Mouse (Mus musculus): ENCODE measurements around the gene Chfr. TPM values are rescaled to one million over a fixed set of nuclear protein-coding genes. Genes with fewer than 3 reads are reported as not detected.
A peak's percentile ranks its signal among the peaks of the same experiment; 100 is the strongest.

Gene Chfr
- total and polyA plus RNA-seq, 3 experiments: 11.3 to 16.2 (median 14.5) TPM

DNA sequence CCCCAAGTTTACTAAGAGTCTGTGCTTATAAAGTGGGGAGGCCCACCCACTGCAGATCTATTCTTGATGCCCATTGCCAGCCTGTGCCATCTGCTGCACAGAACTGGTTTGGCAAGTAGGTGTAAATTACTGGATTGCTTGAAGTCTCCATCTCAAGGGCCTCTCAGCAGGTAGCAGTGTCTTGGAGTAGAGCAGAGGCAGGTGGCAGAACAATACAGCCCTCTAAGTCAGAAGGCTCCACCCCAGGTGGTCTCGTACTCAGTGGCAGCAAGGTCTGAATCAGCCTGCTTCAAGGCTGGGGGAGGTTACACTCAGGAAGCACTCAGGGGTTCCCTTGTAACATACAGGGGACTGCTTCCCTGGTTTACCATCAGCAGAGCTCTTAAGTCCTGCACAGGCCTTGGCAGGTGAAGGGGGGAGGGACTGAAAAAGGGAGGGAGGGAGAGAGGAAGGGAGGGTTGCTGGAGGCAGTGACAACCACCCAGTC lies 36.6 kb upstream of the Chfr start:
- H3K27me3 ChIP-seq (ENCODE audit: control insufficient read depth, insufficient read depth, low read length): peaks cover 2% of the 10 kb centered on the region; the same call in 1 of the 2 replicates
- H3K36me3 ChIP-seq (ENCODE audit: control insufficient read depth, insufficient read depth, low read length): no peaks in the 10 kb centered on the region
- no peak overlapping the region for H3K4me3 ChIP-seq
- no peak overlapping the region for H3K9ac ChIP-seq (ENCODE audit: low read depth, low read length)
- intact Hi-C loops (cut with DNase I): no loop called here
- H3K4me1 ChIP-seq (ENCODE audit: control insufficient read depth, insufficient read depth, low read length): peaks cover 2% of the 10 kb centered on the region
- no peaks in the 10 kb centered on the region for H3K79me2 ChIP-seq (replicated peaks; ENCODE audit: control insufficient read depth, insufficient read depth, low read length)
- no peak overlapping the region for H3K27ac ChIP-seq
- DNase-seq: no peak
- TF ChIP-seq EP300 (IDR thresholded peaks at IDR 0.05; ENCODE audit: insufficient read depth, low read depth, low read length) (no peak), POLR2A (IDR thresholded peaks at IDR 0.05; ENCODE audit: insufficient read depth, low read depth, low read length) (no peak), CTCF (IDR thresholded peaks at IDR 0.05) (no peak)
- WGBS: 65% methylated on average over 1 of the region's 1 CpGs

DNA sequence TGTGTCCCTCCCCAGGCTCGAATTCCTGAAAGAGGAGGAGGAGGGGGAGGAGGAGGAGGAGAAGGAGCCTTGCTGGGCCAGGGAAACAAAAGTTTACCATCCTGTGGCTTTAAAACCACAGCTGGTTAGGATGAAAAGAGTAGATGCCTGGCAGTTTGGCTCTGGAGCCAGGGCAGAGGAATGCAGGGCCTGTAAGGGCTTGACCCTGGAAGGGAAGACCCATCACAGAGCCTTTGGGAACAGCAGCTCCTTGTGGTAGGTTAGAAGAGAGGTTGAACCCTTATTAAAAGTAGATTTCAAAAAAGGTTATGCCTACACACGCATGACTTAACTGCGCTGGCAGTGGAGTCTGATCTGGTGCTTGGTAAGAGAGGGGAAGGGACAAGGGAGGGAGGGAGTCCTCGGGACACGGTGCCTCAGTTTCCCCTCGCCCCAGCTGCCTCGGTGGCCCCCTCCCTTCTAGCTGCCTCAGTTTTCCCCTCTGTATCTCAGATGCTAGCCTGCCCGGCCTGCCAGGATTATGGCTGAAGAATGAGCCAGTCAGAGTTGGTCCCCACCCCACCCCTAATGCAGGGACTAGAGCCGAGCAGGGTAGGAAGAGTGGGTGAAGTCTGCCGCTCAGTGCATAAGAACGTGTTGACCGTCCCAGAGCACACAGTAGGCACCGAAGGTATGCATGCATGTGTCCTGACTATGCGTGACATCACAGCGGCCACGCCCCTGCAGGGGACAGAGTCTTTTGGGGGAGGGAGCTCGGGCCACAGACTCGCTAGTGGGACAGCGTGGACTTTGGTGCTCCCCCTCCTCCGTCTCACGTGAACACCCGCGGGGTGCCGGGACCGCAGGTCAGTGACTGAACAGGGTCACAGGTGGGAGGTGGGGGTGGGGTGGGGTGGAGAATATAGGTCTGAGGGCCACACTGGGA lies 35.7 kb upstream of the Chfr start, which contains the start of gene Plcxd1:
Plcxd1 (plus strand) TSS at position 314 of the 925 bp plus-strand sequence.
- peaks cover 2% of the 10 kb centered on the region for H3K4me1 ChIP-seq (ENCODE audit: control insufficient read depth, insufficient read depth, low read length)
- H3K9ac ChIP-seq (ENCODE audit: low read depth, low read length): no peak within 1 kb of the TSS
- TF ChIP-seq POLR2A (IDR thresholded peaks at IDR 0.05; ENCODE audit: insufficient read depth, low read depth, low read length) (no peak), EP300 (IDR thresholded peaks at IDR 0.05; ENCODE audit: insufficient read depth, low read depth, low read length) (no peak), CTCF (IDR thresholded peaks at IDR 0.05) (no peak)
- no peak within 1 kb of the TSS for H3K4me3 ChIP-seq
- intact Hi-C loops (cut with DNase I): loop anchor here (10.0 kb wide), 1 partner anchor 175 kb away; the partner anchor contains the start of gene Gm15446
- no peak within 1 kb of the TSS for H3K27ac ChIP-seq
- no peak for DNase-seq
- peaks cover 2% of the 10 kb centered on the region; the same call in 1 of the 2 replicates for H3K27me3 ChIP-seq (ENCODE audit: control insufficient read depth, insufficient read depth, low read length)
- WGBS: 16% methylated on average over 25 of the region's 25 CpGs
- H3K36me3 ChIP-seq (ENCODE audit: control insufficient read depth, insufficient read depth, low read length): no peaks in the 10 kb centered on the region
- no peaks in the 10 kb centered on the region for H3K79me2 ChIP-seq (replicated peaks; ENCODE audit: control insufficient read depth, insufficient read depth, low read length)

DNA sequence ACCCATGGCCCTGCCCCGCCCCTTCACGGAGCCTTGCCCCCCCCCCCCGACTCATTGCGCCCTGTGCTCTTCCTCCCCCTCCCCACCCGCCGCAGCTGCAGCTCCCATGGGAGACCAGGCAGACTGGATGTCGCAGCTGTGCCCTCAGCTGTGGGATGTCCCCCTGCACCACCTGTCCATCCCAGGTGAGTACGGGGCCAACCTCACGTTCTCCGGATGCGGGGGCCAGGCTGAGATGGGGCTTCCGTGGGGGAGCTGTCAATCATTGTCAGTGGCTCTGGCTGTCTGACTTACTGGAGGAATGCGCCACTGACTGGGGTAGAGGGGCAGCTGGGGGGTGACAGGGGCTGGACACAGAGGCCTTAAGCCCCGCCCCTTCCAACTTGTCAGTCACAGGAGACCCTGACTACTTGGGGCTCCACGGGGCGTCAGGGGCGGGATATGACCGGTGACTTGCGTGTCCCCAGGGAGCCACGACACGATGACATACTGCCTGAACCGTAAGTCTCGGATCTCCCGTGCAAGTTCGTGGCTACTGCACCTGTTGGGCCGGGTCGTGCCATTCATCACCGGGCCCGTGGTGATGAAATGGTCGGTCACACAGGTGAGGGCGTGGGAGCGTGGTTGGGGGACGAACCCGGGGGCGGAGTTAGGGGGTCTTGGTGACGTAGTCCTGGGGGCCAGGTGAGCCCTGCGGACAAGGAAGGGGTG lies 34.6 kb upstream of the Chfr start:
- intact Hi-C loops (cut with DNase I): loop anchor here (10.0 kb wide), 1 partner anchor 176 kb away; the partner anchor contains the start of gene Gm15446
- WGBS: under 1% methylated on average over 37 of the region's 37 CpGs
- 0 out of 2 replicates have a peak overlapping the region, but pooled peaks have one; percentile 7 for H3K9ac ChIP-seq (ENCODE audit: low read depth, low read length)

DNA sequence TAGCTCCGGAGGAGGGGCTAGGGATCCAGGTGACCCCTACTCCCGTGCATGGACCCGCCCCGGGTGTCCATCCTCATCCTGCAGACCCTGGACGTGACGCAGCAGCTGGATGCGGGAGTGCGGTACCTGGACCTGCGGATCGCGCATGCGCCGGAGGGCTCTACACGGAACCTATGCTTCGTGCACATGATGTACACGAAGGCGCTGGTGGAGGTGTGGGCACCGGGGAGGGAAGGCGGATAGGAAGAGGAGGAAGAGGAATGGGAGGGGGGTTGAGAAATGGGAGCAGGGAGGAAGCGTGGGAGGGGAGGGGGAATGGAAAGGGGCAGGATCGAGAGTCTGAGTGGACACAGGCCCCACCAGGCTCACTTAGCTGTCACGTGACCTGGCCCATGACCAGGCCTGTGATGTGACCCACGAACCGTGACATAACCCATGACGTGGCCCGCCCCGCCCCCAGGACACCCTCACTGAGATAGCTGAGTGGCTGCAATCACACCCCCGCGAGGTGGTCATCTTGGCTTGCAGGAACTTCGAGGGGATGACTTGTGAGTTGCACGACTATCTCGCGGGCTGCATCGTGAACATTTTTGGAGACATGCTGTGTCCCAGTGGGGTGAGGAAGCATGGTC lies 33.8 kb upstream of the Chfr start:
- H3K9ac ChIP-seq (ENCODE audit: low read depth, low read length): 0 out of 2 replicates have a peak overlapping the region, but pooled peaks have one; percentile 1
- WGBS: 8% methylated on average over 34 of the region's 34 CpGs
- TF ChIP-seq POLR2A (IDR thresholded peaks at IDR 0.05; ENCODE audit: insufficient read depth, low read depth, low read length): no peak
- TF ChIP-seq CTCF (IDR thresholded peaks at IDR 0.05): no peak
- no peak for TF ChIP-seq EP300 (IDR thresholded peaks at IDR 0.05; ENCODE audit: insufficient read depth, low read depth, low read length)
- H3K36me3 ChIP-seq (ENCODE audit: control insufficient read depth, insufficient read depth, low read length): no peaks in the 10 kb centered on the region
- no peak for DNase-seq
- H3K27me3 ChIP-seq (ENCODE audit: control insufficient read depth, insufficient read depth, low read length): peaks cover 2% of the 10 kb centered on the region; the same call in 1 of the 2 replicates
- H3K79me2 ChIP-seq (replicated peaks; ENCODE audit: control insufficient read depth, insufficient read depth, low read length): no peaks in the 10 kb centered on the region
- H3K27ac ChIP-seq: no peak overlapping the region
- intact Hi-C loops (cut with DNase I): loop anchor here (10.0 kb wide), 1 partner anchor 177 kb away; the partner anchor contains the start of gene Gm15446
- peak overlapping the region; percentile 30; the same call in 1 of the 2 replicates for H3K4me3 ChIP-seq
- H3K4me1 ChIP-seq (ENCODE audit: control insufficient read depth, insufficient read depth, low read length): peaks cover 2% of the 10 kb centered on the region

More for the DNA sequence above, 34.6 kb upstream of the Chfr start:
- Histone ChIP-seq H3K27ac (no peak overlapping the region), H3K27me3 (ENCODE audit: control insufficient read depth, insufficient read depth, low read length) (peaks cover 2% of the 10 kb centered on the region; the same call in 1 of the 2 replicates), H3K36me3 (ENCODE audit: control insufficient read depth, insufficient read depth, low read length) (no peaks in the 10 kb centered on the region), H3K4me1 (ENCODE audit: control insufficient read depth, insufficient read depth, low read length) (peaks cover 2% of the 10 kb centered on the region), H3K4me3 (peak overlapping the region; percentile 30), H3K79me2 (replicated peaks; ENCODE audit: control insufficient read depth, insufficient read depth, low read length) (no peaks in the 10 kb centered on the region)
- no peak for TF ChIP-seq CTCF (IDR thresholded peaks at IDR 0.05)
- TF ChIP-seq POLR2A (IDR thresholded peaks at IDR 0.05; ENCODE audit: insufficient read depth, low read depth, low read length): no peak
- no peak for TF ChIP-seq EP300 (IDR thresholded peaks at IDR 0.05; ENCODE audit: insufficient read depth, low read depth, low read length)
- no peak for DNase-seq

DNA sequence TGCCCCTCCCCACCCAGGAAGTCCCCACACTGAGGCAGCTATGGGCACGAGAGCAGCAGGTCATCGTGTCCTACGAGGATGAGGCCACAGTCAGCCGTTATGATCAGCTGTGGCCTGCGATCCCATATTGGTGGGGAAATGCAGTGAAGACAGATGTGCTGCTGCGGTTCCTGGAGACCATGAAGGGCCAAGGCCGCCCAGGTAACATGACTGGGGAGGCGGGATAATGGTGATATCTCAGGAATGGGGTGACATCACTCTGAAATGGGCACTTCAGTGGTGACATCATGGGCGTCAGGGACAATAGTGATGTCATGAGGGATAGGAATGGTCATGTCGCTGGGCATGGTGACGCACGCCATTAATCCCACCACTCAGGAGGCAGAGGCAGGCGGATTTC lies 33.2 kb upstream of the Chfr start:
- H3K79me2 ChIP-seq (replicated peaks; ENCODE audit: control insufficient read depth, insufficient read depth, low read length): no peaks in the 10 kb centered on the region
- no peak overlapping the region for H3K27ac ChIP-seq
- peaks cover 2% of the 10 kb centered on the region for H3K4me1 ChIP-seq (ENCODE audit: control insufficient read depth, insufficient read depth, low read length)
- intact Hi-C loops (cut with DNase I): loop anchor here (10.0 kb wide), 1 partner anchor 178 kb away; the partner anchor contains the start of gene Gm15446
- WGBS: 86% methylated on average over 13 of the region's 13 CpGs
- H3K27me3 ChIP-seq (ENCODE audit: control insufficient read depth, insufficient read depth, low read length): peaks cover 2% of the 10 kb centered on the region; the same call in 1 of the 2 replicates
- TF ChIP-seq EP300 (IDR thresholded peaks at IDR 0.05; ENCODE audit: insufficient read depth, low read depth, low read length) (no peak), POLR2A (IDR thresholded peaks at IDR 0.05; ENCODE audit: insufficient read depth, low read depth, low read length) (no peak), CTCF (IDR thresholded peaks at IDR 0.05) (no peak)
- no peak overlapping the region for H3K4me3 ChIP-seq
- DNase-seq: no peak
- H3K9ac ChIP-seq (ENCODE audit: low read depth, low read length): no peak overlapping the region
- no peaks in the 10 kb centered on the region for H3K36me3 ChIP-seq (ENCODE audit: control insufficient read depth, insufficient read depth, low read length)

All from heart, adult 2 months (tissue).